In the genomic region with DNA sequence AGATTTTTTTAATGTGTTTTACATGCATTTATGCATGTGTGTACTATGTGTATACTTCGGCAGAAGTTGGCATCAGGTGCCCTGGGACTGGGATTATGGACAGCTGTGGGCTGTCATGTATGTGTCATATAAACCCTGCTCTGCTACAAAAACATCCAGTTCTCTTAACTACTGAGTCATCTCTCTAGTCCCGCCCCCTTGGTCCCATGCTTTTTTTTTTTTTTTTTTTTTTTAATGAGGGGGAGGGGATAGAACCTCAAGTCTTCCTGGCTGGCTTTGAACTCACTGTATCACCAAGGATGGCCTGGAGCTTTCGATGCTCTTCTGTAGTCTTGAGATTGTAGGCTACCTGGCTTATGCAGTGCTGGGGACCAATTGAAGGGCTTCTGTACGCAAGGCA, we compare ENCODE assay signal across 21 mouse cellular contexts.
"Had no signal": no experiment of that assay in that cellular context is flagged by ENCODE, and none has a peak within 500 bp of the region (broad histone marks: within the 10 kb centered on the region; RNA-seq: fewer than 3 reads in every experiment).

No protein-coding gene starts in this region.

- ATAC-seq: lung, postnatal 0 days; midbrain, embryonic 13.5 days; midbrain, embryonic 15.5 days had no signal

- H3K27me3 ChIP-seq: lung, embryonic 15.5 days; midbrain, embryonic 13.5 days; midbrain, embryonic 15.5 days; neural tube, embryonic 13.5 days; neural tube, embryonic 15.5 days had no signal

- H3K9ac ChIP-seq: lung, embryonic 15.5 days; midbrain, embryonic 13.5 days; midbrain, embryonic 15.5 days; neural tube, embryonic 13.5 days; neural tube, embryonic 15.5 days had no signal

- H3K4me3 ChIP-seq: lung, embryonic 15.5 days; megakaryocyte, embryonic 14.5 days; midbrain, embryonic 13.5 days; midbrain, embryonic 15.5 days; myocyte; neural tube, embryonic 13.5 days; neural tube, embryonic 15.5 days had no signal

- DNase-seq: lung, adult 2 months; lung, postnatal 14 days; lung, postnatal 36 days; retina, postnatal 1 day; right cerebral cortex, adult 18-20 months; right cerebral cortex, postnatal 25 days; right cerebral cortex, postnatal 4 days; spleen, adult 18-20 months; thymus, adult 18-20 months; thymus, postnatal 14 days; thymus, postnatal 36 days had no signal

- H3K4me2 ChIP-seq: lung, embryonic 15.5 days; midbrain, embryonic 11.5 days; midbrain, embryonic 13.5 days; midbrain, embryonic 15.5 days; neural tube, embryonic 13.5 days; neural tube, embryonic 15.5 days had no signal

- H3K36me3 ChIP-seq: lung, embryonic 15.5 days; midbrain, embryonic 13.5 days; midbrain, embryonic 15.5 days; neural tube, embryonic 13.5 days; neural tube, embryonic 15.5 days had no signal

- H3K9me3 ChIP-seq: lung, embryonic 15.5 days; megakaryocyte, embryonic 14.5 days; midbrain, embryonic 13.5 days; midbrain, embryonic 15.5 days; neural tube, embryonic 13.5 days; neural tube, embryonic 15.5 days had no signal

- H3K27ac ChIP-seq: lung, embryonic 15.5 days; macrophage; midbrain, embryonic 13.5 days; midbrain, embryonic 15.5 days; neural tube, embryonic 13.5 days; neural tube, embryonic 15.5 days had no signal
